Mouse (Mus musculus) lung, postnatal 0 days (tissue): Measurements from ENCODE around the gene Gm49383. TPM values are rescaled to one million over a fixed set of nuclear protein-coding genes. Genes with fewer than 3 reads are reported as not detected.

Experiments used
- ATAC-seq: fragments of 200-750 bp; cut with Nextera tagmentation; 2 replicates; pipeline ENCODE4 v1.8.0; 2017; ENCODE audit warnings: moderate library complexity
- DNase-seq: peaks from one replicate; pipeline ENCODE4 v3.0.0-alpha.2; 2016; ENCODE audit warnings: low spot score
- H3K27ac ChIP-seq: fragments of 300-500 bp; sonication (generic); 2 replicates; pipeline ENCODE4 v1.5.1; 2014; ENCODE audit warnings: antibody characterized with exemption, mild to moderate bottlenecking, low read length, mixed read lengths
- H3K27me3 ChIP-seq: fragments of 300-500 bp; sonication (generic); replicated peaks from 2 replicates; pipeline ENCODE4 v1.6.1; 2014; ENCODE audit warnings: low read length, mixed read lengths; ENCODE audit not compliant: insufficient read depth
- H3K36me3 ChIP-seq: fragments of 300-500 bp; sonication (generic); 2 replicates; pipeline ENCODE4 v1.6.1; 2014; ENCODE audit warnings: low read length, mixed read lengths; ENCODE audit not compliant: insufficient read depth
- H3K4me1 ChIP-seq: fragments of 300-500 bp; sonication (generic); 2 replicates; pipeline ENCODE4 v1.6.1; 2014; ENCODE audit warnings: antibody characterized with exemption, low read depth, low read length, mixed read lengths; ENCODE audit not compliant: insufficient read depth
- H3K4me2 ChIP-seq: fragments of 300-500 bp; sonication (generic); replicated peaks from 2 replicates; pipeline ENCODE4 v1.6.1; 2014; ENCODE audit warnings: low read depth, mild to moderate bottlenecking, low read length, moderate library complexity, mixed read lengths
- H3K4me3 ChIP-seq: fragments of 300-500 bp; sonication (generic); 2 replicates; pipeline ENCODE4 v1.5.1; 2014; ENCODE audit warnings: low read depth, low read length
- H3K9ac ChIP-seq: fragments of 300-500 bp; sonication (generic); replicated peaks from 2 replicates; pipeline ENCODE4 v1.6.1; 2014; ENCODE audit warnings: low read depth, mild to moderate bottlenecking
- H3K9me3 ChIP-seq: fragments of 300-500 bp; sonication (generic); 2 replicates; pipeline ENCODE4 v1.6.1; 2016; ENCODE audit warnings: low read length, mixed read lengths
- CTCF ChIP-seq: IDR thresholded peaks from 2 replicates; pipeline ENCODE4 v1.5.1; 2016; ENCODE audit warnings: antibody characterized with exemption, mild to moderate bottlenecking
- EP300 ChIP-seq: IDR thresholded peaks from 2 replicates; pipeline ENCODE4 v1.6.1; 2016; ENCODE audit warnings: antibody characterized with exemption, mild to moderate bottlenecking, control low read depth
- WGBS: fragments of 180-500 bp; shearing (Covaris S2); extraction: QIAGEN DNeasy Blood & Tissue Kit; methylation state at CpG from one replicate; pipeline ENCODE4 v1.1.7; 2014; 5-methylcytosine and 5-hydroxymethylcytosine counted together
- polyA plus RNA-seq: library from polyadenylated mRNA; unstranded; fragments of >200 nt; fragmentation: Nextera tagmentation; extraction: Ambion mirVana; gene quantifications from 2 replicates; pipeline ENCODE4 v1.2.1, GENCODE M21; 2015

Gm49383 gene
- polyA plus RNA-seq, 1 experiment from 2014 or later: 8.2 TPM

DNA sequence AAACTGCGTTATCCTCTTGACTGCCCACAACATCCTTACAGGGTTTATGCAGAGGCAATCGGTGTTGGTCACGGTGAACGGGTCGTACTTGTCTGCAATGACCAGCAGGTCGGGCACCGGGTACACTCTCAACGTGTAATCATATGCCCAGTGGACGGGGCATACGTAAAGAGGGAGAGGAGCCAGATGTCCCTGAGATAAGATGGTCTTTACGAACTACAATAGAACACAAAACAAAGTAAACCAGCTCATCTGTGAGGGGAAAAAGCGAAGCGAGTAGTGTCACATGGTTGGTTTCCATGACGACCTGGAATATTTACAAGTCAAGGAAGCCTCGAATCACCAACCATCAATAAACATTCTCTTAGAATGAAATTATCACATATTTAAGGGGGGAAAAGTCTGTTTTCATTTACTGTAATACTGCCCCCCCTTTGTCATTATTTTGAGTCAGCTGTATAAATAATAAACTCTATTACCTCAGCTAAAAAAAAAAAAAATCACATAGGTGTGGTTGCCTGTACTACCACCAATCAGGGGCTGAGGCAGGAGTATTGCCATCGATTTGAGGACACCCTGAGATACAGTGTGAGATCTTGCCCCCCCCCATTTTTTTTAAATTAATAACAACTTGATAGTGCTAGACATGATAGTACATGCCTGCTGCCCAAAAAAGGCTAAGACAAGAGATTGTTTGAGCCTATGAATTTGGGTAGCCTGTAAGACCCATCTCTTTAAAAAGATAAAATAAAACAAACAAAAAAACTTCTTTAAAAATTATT lies 7.3 kb upstream of the Gm49383 start, which contains the start of gene Gm49384:
Gene Gm49384, minus strand, starts transcription at position 216 of the 782 bp plus-strand sequence.
- Histone ChIP-seq H3K36me3 (no peaks in the 10 kb centered on the region), H3K27ac (no peak within 1 kb of the TSS), H3K9ac (no peak within 1 kb of the TSS), H3K9me3 (no peaks in the 10 kb centered on the region), H3K4me3 (no peak within 1 kb of the TSS), H3K4me2 (no peak within 1 kb of the TSS), H3K4me1 (no peaks in the 10 kb centered on the region), H3K27me3 (no peaks in the 10 kb centered on the region)
- WGBS: 80% methylated on average over 16 of the region's 16 CpGs
- ATAC-seq (no peak), DNase-seq (no peak)
- TF ChIP-seq CTCF (no peak), EP300 (no peak)

DNA sequence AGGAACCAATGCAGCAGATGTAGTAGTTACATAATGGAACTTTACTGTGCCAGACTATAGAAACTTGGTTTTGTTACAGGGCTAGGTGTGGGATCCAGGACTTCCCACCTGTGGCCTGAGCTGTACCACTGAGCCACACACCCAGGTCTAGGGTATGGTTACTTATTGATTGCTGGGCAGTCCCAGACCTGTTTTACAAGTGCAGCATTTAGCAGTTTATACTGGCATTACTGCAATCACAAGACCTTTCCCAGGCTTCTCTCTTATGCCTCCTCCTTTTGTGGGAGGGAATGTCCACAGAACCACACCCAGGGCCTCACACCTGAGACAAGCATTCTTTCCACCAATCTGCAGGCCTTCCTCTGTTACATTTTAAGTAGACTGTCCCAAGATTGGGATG lies 2.1 kb upstream of the Gm49383 start:
- Histone ChIP-seq H3K4me1 (no peaks in the 10 kb centered on the region), H3K9me3 (no peaks in the 10 kb centered on the region), H3K4me3 (no peak overlapping the region), H3K4me2 (no peak overlapping the region), H3K27me3 (no peaks in the 10 kb centered on the region), H3K9ac (no peak overlapping the region), H3K27ac (no peak overlapping the region), H3K36me3 (no peaks in the 10 kb centered on the region)
- TF ChIP-seq EP300 (no peak), CTCF (no peak)
- ATAC-seq (no peak), DNase-seq (no peak)

DNA sequence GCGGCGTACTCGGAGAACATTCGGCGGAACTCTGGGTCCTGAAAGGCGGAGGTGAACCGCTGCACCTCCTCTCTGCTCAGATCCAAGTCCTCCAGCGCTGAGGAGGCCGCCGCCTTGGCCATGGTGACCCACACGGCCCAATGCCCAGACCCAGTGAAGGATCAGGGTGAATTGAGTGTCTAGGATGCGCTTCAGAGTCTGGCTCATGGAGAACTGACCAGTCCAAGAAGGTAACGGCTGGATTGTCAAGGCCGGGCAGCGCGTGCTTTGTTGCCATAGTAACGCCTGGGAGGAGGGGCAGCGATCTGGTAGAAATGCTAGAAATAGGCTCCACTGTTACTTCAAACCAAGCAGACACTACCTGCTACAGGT lies 1.2 kb upstream of the Gm49383 start, which contains the start of gene Dnaaf2:
Gene Dnaaf2, minus strand, starts transcription at position 266 of the 372 bp plus-strand sequence.
- WGBS: under 1% methylated on average over 18 of the region's 18 CpGs
- no peak for TF ChIP-seq CTCF
- no peak for TF ChIP-seq EP300
- ATAC-seq (peak; percentile 34), DNase-seq (peak; percentile 78)
- Histone ChIP-seq H3K9ac (peak within 1 kb of the TSS; percentile 71), H3K27me3 (no peaks in the 10 kb centered on the region), H3K4me1 (no peaks in the 10 kb centered on the region), H3K4me3 (peak within 1 kb of the TSS; percentile 93), H3K27ac (peak within 1 kb of the TSS; percentile 89), H3K9me3 (no peaks in the 10 kb centered on the region), H3K36me3 (no peaks in the 10 kb centered on the region), H3K4me2 (peak within 1 kb of the TSS; percentile 93)

DNA sequence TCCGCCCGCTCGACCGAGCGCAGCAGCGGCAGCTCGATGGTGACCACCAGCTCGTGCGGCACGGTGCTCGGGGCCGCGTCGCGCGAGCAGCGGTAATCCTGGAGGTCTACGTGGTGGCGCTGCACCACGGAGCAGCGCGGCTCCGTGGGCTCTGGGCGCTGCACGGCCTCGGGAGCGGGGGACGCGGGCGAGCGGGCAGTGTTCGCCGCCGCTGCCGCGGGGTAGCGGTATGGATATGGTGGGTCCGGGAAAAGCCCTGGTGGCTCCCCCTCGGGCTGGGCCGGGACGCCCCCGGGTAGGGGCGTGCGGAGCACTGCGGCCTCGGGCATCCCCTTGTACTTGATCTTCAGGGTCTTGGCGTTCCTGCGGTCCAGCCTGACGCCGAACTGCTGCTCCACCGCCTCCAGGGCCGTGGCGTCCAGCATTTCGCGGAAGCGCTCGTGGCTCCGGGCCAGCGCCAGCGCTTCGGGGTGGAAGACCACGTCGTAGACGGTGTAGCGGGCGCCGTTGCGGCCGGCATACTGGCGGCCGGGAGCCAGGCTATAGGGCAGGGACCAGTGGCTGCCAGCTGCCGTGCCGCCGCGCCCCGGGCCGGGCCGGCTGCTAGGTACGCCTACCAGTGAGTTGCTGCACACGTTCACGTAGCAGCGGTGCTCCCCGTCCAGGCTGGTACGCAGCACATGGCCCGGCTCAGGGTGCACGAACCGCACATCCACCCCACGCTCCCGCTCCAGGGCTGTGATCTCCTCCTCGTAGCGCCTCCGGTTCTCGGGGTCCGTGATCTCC lies 667 bp upstream of the Gm49383 start:
- H3K27me3 ChIP-seq: no peaks in the 10 kb centered on the region
- under 1% methylated on average over 79 of the region's 94 CpGs for WGBS
- peak overlapping the region; percentile 89 for H3K27ac ChIP-seq
- H3K4me1 ChIP-seq: no peaks in the 10 kb centered on the region
- DNase-seq (peak; percentile 59), ATAC-seq (peak; percentile 77)
- no peaks in the 10 kb centered on the region for H3K9me3 ChIP-seq
- H3K9ac ChIP-seq: peak overlapping the region; percentile 71
- peak overlapping the region; percentile 93 for H3K4me2 ChIP-seq
- TF ChIP-seq EP300: no peak
- TF ChIP-seq CTCF: peak; percentile 23; the same call in 1 of the 2 replicates
- H3K36me3 ChIP-seq: no peaks in the 10 kb centered on the region
- peak overlapping the region; percentile 93 for H3K4me3 ChIP-seq

DNA sequence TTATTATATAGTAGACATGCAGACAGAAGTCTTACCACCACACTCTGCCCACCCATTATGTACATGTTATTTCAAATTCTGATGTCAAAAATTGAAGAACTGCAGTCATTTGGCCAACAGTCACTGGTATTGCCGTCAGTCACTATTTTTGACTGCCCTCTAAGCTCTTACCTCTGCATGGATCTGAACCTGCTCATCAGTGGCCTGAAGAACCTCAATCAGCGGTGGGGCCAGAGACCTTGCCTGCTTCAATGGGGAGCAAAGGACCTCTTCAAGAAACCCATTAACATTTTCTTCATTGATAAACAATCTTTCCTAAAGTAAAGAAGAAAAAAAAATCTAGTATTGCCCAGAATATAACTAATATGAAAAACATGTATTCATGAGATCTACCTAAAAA lies 4.3 kb downstream of the Gm49383 start:
- no peak for ATAC-seq
- H3K4me2 ChIP-seq: no peak overlapping the region
- no peaks in the 10 kb centered on the region for H3K4me1 ChIP-seq
- no peak overlapping the region for H3K9ac ChIP-seq
- no peak overlapping the region for H3K27ac ChIP-seq
- no peaks in the 10 kb centered on the region for H3K9me3 ChIP-seq
- WGBS: 93% methylated on average over 2 of the region's 2 CpGs
- no peak for TF ChIP-seq CTCF
- no peak for TF ChIP-seq EP300
- H3K36me3 ChIP-seq: no peaks in the 10 kb centered on the region
- H3K27me3 ChIP-seq: no peaks in the 10 kb centered on the region
- no peak overlapping the region for H3K4me3 ChIP-seq
- no peak for DNase-seq

DNA sequence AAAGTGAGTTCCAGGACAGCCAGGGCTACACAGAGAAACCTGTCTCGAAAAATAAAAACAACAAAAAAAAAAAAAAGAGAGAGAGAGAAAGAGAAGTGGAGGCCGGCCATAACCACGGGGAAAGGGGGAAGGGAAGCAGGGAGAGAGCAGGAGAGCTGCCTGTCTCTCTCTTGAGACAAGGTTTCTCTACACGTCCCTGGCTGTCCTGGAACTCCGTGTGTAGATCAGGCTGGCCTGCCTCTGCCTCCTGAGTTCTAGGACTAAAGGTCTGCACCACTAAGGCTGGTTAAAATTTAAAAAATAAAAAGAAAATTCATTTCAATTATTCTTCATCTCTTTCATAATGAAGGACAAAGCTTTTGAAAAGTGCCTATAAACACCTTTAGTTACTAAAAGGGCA lies 5.5 kb downstream of the Gm49383 start:
- ATAC-seq (no peak), DNase-seq (no peak)
- no peaks in the 10 kb centered on the region for H3K4me1 ChIP-seq
- H3K36me3 ChIP-seq: no peaks in the 10 kb centered on the region
- H3K4me2 ChIP-seq: no peak overlapping the region
- H3K9me3 ChIP-seq: no peaks in the 10 kb centered on the region
- WGBS: 88% methylated on average over 5 of the region's 5 CpGs
- no peaks in the 10 kb centered on the region for H3K27me3 ChIP-seq
- H3K27ac ChIP-seq: no peak overlapping the region
- no peak overlapping the region for H3K9ac ChIP-seq
- no peak overlapping the region for H3K4me3 ChIP-seq
- TF ChIP-seq CTCF (no peak), EP300 (no peak)
